Mouse (Mus musculus): ENCODE results near the gene Bnc2. TPM values are rescaled to one million over a fixed set of nuclear protein-coding genes. Genes with fewer than 3 reads are reported as not detected.

Bnc2 gene
- total RNA-seq (2014; rRNA removed) (15.5 and 19.4 TPM in 2 replicates), polyA plus RNA-seq (2015; fragmentation: Nextera tagmentation; extraction: Ambion mirVana) (6.3 and 6.4 TPM in 2 replicates)

GRCm38 (mm10) chr4:84675171-84675973, at the start of gene Bnc2:
Gene Bnc2, minus strand, starts transcription at chr4:84675275.
- WGBS, result under 1% methylated on average over 63 of the region's 80 CpGs
- H3K9me3 ChIP-seq (ENCODE audit: low read length), result no peaks in the 10 kb centered on the region
- no peaks in the 10 kb centered on the region for H3K4me1 ChIP-seq (ENCODE audit: insufficient read depth, low read length)
- no peak for TF ChIP-seq CTCF (IDR thresholded peaks at IDR 0.05; ENCODE audit: low read depth)
- H3K36me3 ChIP-seq (ENCODE audit: insufficient read depth, low read length), result no peaks in the 10 kb centered on the region
- H3K27me3 ChIP-seq (ENCODE audit: insufficient read depth, low read length), result peaks cover 24% of the 10 kb centered on the region
- peak within 1 kb of the TSS; percentile 90 for H3K4me2 ChIP-seq (ENCODE audit: low read depth, low read length)
- H3K4me3 ChIP-seq (ENCODE audit: low read length), result peak within 1 kb of the TSS; percentile 65
- H3K9ac ChIP-seq (replicated peaks; ENCODE audit: low read length), result peak within 1 kb of the TSS; percentile 31
- DNase-seq (ENCODE audit: low spot score) (peak; percentile 38), ATAC-seq (peak; percentile 72)
- no peak within 1 kb of the TSS for H3K27ac ChIP-seq

DNA sequence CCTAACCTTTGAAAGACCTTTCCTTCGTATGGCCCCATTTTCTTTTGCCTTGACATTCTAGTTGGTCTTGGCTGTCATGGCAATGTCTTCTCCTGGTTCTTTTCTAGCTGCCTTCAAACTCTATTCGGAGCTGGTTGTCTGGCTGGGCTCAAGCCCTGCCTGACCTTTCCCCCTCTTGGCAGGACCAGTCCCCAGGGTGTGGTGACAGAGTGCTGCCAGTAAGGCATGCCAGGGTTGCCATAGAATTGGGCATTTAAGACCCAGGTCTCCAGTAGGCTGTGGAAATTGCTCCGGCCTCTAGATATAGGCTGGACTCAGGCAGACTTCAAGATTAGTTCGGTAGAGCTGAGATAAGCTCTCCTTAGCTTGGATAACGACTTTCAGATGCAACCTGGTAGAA, 32.9 kb upstream of the Bnc2 start:
- DNase-seq (ENCODE audit: low spot score), result no peak
- WGBS, result 76% methylated on average over 5 of the region's 5 CpGs
- no peaks in the 10 kb centered on the region for H3K9me3 ChIP-seq (ENCODE audit: low read length)
- no peaks in the 10 kb centered on the region for H3K27me3 ChIP-seq (ENCODE audit: insufficient read depth, low read length)
- no peaks in the 10 kb centered on the region for H3K4me1 ChIP-seq (ENCODE audit: insufficient read depth, low read length)
- H3K36me3 ChIP-seq (ENCODE audit: insufficient read depth, low read length), result no peaks in the 10 kb centered on the region
- no peak overlapping the region for H3K9ac ChIP-seq (replicated peaks; ENCODE audit: low read length)
- no peak overlapping the region for H3K27ac ChIP-seq
- ATAC-seq, result no peak
- no peak for TF ChIP-seq CTCF (IDR thresholded peaks at IDR 0.05; ENCODE audit: low read depth)
- no peak overlapping the region for H3K4me3 ChIP-seq (ENCODE audit: low read length)
- no peak overlapping the region for H3K4me2 ChIP-seq (ENCODE audit: low read depth, low read length)

DNA sequence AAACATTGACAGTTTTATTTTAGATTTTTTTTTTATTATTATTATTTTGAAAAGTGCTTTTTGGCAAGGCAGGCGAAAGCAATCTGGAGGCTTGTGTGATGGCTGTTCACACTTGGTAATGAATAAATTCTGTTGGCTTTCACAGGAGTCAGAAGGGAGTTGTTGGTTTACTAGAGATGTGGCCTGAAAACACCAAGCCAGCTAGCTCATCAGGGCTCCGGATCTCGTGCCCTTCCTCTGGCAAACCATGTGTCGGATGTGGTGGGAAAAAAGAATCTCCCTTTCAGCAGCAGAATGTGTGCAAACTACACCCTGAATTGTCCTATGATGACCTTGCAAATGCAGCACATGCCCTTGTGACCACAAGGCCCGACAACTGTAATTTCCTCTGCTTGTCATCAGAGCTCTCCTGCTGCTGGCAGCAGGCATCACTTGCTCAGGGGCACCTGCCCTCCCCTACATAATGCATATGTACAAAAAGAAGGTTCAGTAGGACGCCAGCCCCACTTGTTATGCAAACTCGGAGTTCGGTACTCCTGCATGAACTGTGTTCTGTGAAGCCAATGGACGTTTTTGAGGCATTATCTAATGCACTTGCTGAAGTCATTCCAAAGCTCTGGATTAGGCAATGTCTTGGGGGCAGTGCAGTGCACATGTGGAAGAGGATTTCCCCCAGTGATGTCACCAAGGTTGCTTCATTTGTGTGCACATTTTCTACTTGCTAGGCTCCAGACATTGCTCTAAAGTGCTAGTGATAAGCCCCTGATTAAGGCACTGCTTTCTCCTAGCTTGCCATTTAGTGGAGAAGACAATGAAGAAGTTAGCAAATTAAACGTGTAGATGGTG, 10.7 kb upstream of the Bnc2 start:
- no peak for DNase-seq (ENCODE audit: low spot score)
- H3K36me3 ChIP-seq (ENCODE audit: insufficient read depth, low read length), result no peaks in the 10 kb centered on the region
- H3K4me1 ChIP-seq (ENCODE audit: insufficient read depth, low read length), result no peaks in the 10 kb centered on the region
- H3K4me3 ChIP-seq (ENCODE audit: low read length), result no peak overlapping the region
- H3K9me3 ChIP-seq (ENCODE audit: low read length), result no peaks in the 10 kb centered on the region
- H3K9ac ChIP-seq (replicated peaks; ENCODE audit: low read length), result no peak overlapping the region
- no peak overlapping the region for H3K27ac ChIP-seq
- no peak for ATAC-seq
- 48% methylated on average over 10 of the region's 10 CpGs for WGBS
- no peaks in the 10 kb centered on the region for H3K27me3 ChIP-seq (ENCODE audit: insufficient read depth, low read length)
- H3K4me2 ChIP-seq (ENCODE audit: low read depth, low read length), result no peak overlapping the region
- no peak for TF ChIP-seq CTCF (IDR thresholded peaks at IDR 0.05; ENCODE audit: low read depth)

DNA sequence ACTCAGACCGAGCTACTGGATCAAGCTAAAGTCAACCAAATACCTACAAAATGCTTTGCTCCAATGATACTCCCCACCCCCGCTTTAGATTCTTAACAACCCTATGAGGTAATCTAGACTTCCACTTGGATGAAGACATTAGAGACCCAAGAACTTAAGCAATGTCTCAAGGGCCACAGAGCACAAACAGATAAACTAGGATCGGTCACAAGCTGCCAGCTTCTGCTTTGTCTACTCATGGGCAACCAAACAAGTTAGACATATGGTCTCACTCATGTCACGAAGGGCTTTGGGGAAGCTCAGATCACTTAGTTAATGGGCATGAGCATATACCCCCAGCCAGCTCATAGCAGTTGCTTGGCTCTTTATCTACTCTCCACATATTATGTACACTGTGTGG, 9.9 kb upstream of the Bnc2 start:
- 79% methylated on average over 4 of the region's 4 CpGs for WGBS
- Histone ChIP-seq H3K4me3 (ENCODE audit: low read length) (no peak overlapping the region), H3K27me3 (ENCODE audit: insufficient read depth, low read length) (no peaks in the 10 kb centered on the region), H3K36me3 (ENCODE audit: insufficient read depth, low read length) (no peaks in the 10 kb centered on the region), H3K9ac (replicated peaks; ENCODE audit: low read length) (no peak overlapping the region), H3K27ac (no peak overlapping the region), H3K9me3 (ENCODE audit: low read length) (no peaks in the 10 kb centered on the region), H3K4me1 (ENCODE audit: insufficient read depth, low read length) (no peaks in the 10 kb centered on the region), H3K4me2 (ENCODE audit: low read depth, low read length) (no peak overlapping the region)
- TF ChIP-seq CTCF (IDR thresholded peaks at IDR 0.05; ENCODE audit: low read depth), result no peak
- DNase-seq (ENCODE audit: low spot score) (peak; percentile 10), ATAC-seq (no peak)

DNA sequence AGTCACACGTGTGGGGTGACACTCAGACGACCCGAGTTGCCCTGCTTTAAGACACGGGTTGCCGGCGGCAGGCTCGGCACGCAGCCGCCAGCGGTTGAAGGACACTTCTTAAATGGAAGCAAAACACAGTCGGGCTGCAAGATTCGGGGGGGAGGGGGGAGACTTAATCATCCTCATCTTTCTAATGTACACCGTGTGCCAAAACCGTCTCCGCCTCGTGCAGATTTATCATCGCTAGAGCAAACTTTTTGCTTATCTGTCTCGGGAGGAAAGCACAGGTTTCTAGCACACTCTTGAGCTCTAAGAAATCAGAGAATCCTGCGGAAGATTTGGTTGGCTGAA, 870 bp upstream of the Bnc2 start:
- no peaks in the 10 kb centered on the region for H3K4me1 ChIP-seq (ENCODE audit: insufficient read depth, low read length)
- no peak overlapping the region for H3K27ac ChIP-seq
- peaks cover 24% of the 10 kb centered on the region for H3K27me3 ChIP-seq (ENCODE audit: insufficient read depth, low read length)
- TF ChIP-seq CTCF (IDR thresholded peaks at IDR 0.05; ENCODE audit: low read depth), result no peak
- H3K9me3 ChIP-seq (ENCODE audit: low read length), result no peaks in the 10 kb centered on the region
- H3K36me3 ChIP-seq (ENCODE audit: insufficient read depth, low read length), result no peaks in the 10 kb centered on the region
- peak overlapping the region; percentile 31; the same call in 1 of the 2 replicates for H3K9ac ChIP-seq (replicated peaks; ENCODE audit: low read length)
- H3K4me2 ChIP-seq (ENCODE audit: low read depth, low read length), result peak overlapping the region; percentile 90
- peak overlapping the region; percentile 65 for H3K4me3 ChIP-seq (ENCODE audit: low read length)
- DNase-seq (ENCODE audit: low spot score) (peak; percentile 20), ATAC-seq (no peak)
- WGBS, result 3% methylated on average over 19 of the region's 19 CpGs

GRCm38 (mm10) chr4:84674318-84675170, 531 bp downstream of the Bnc2 start:
- TF ChIP-seq CTCF (IDR thresholded peaks at IDR 0.05; ENCODE audit: low read depth), result no peak; the same call in 1 of the 2 replicates
- peaks cover 24% of the 10 kb centered on the region for H3K27me3 ChIP-seq (ENCODE audit: insufficient read depth, low read length)
- no peak overlapping the region for H3K27ac ChIP-seq
- H3K4me3 ChIP-seq (ENCODE audit: low read length), result peak overlapping the region; percentile 65
- ATAC-seq, result peak; percentile 84
- no peaks in the 10 kb centered on the region for H3K9me3 ChIP-seq (ENCODE audit: low read length)
- no peaks in the 10 kb centered on the region for H3K36me3 ChIP-seq (ENCODE audit: insufficient read depth, low read length)
- peak overlapping the region; percentile 90 for H3K4me2 ChIP-seq (ENCODE audit: low read depth, low read length)
- H3K9ac ChIP-seq (replicated peaks; ENCODE audit: low read length), result peak overlapping the region; percentile 31
- peak; percentile 65 for DNase-seq (ENCODE audit: low spot score)
- H3K4me1 ChIP-seq (ENCODE audit: insufficient read depth, low read length), result no peaks in the 10 kb centered on the region
- WGBS, result 2% methylated on average over 87 of the region's 104 CpGs

Measured in hindbrain, postnatal 0 days (tissue).